Mouse (Mus musculus): ENCODE results near the gene Hspa1a. TPM values are rescaled to one million over a fixed set of nuclear protein-coding genes. Genes with fewer than 3 reads are reported as not detected.

The Hspa1a gene
- polyA plus RNA-seq (2012; rRNA removed): 71.2 and 74.4 TPM in 2 replicates

DNA sequence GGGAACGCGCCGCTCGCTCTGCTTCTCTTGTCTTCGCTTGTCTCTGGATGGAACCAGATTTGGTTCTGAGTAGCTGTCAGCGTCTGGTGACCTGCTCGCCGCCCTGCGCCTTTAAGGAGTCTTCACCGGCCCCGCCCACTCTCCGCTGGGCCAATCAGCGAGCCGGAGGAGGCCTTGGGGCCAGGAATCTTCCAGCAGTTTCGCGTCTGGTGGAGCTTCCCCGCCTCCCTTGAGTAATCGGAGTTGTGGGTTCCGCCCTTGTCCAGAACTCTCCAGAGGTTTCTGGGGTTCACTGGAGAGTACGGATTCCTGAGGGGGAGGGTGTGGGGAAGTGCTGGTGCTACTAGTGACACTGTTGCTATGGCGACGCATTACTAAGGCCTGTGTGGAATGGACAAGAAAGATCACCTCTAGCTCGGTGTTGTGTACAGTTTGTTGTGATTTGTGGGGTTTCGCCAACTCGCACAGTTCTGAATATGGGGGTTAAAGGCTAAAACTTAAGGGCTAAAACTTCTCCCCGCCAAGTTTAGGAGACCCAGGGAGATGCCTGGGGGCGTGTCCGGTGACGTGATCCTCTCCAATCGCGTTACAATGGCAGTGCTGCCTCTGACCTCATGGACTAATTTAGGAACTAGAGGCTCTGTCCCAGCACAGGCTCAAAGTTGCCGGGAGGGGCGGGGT is at the start of gene Hspa1a, which contains the start of gene Hspa1l:
Gene Hspa1a, minus strand, starts transcription at position 88 of the 681 bp plus-strand sequence.
Gene Hspa1l, plus strand, starts transcription at position 635 of the 681 bp plus-strand sequence.

DNA sequence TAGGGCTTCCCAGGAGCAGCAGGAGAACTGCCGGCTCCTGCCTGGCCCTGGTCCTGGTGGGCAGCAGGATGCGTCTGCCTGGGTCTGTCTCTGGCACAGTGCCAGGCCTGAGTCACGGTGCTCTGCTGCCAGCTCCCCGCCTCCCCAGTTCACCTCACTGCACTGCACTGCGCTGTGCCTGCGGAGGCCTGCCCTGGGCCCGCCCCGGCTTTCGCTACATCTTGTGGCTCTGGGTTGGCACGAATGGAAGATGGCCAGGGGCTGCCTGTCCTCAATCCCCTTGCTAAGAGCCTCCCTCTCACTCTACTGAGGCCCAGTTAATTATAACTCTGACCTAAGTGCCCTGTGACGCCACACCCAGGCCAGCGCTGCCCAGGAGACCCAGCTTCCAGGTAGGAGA is 44.4 kb upstream of the Hspa1a start, which contains the start of gene Vwa7:
Gene Vwa7, plus strand, starts transcription at position 204 of the 400 bp plus-strand sequence.

DNA sequence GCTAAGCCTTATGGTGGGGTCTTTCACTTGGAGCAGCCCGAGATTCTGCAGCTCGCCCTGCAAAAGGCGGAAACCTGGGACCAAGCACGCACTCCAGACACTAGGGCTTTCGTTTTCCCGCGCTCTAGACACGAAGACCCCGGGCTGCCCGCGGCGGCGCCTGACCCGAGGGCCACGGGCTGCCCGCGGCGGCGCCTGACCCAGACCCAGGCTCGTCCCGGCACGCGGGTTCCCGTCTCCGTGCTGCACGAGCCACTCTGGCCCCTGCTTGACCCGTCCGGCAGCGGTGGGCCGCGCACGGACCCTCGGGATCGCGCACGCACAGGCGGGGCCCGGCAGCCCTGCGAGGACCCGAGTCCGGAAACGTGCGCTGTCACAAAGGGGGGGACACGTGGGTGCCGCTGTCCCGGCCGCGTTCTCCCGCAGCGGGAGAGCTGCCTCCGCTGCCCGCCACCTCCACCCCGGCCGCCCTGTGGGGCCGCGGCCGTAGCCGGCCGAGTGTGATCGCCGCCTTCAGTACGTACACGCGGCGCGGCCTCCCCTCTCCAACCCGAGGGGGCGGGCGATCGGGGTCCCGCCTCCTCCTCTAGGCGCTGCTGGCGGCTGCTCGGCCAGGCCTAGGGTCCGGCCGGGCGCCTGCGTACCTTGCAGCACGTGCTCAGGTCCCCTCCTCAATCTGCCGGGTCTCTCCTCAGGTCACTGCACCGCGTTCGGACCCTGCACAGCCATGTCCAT is 28.9 kb upstream of the Hspa1a start, which contains the start of gene Vars:
Gene Vars, plus strand, starts transcription at position 271 of the 735 bp plus-strand sequence.

DNA sequence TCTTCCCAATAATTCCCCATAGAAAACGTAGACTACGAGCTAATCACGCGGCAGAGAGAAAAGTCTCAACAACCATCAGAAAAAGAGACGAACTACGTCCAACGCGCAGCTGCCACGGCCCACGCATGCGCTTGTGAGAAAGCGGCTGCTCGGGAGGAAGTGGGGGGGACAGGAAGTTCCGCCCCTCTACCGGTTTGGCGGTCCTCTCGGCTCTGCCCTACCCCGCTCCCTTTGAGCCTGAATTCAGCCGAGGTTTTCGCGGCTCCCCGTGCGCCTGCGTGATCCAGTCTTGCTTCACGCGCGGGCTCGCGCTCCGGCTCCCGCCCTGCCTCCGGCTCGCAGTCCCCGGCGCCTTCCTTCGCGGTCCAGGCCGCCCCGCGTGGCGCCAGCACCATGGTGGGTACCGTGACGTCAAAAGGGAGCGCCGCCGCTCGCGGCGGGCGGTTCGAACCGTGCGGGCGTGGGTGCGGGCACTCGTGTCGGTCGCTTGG is 9.8 kb upstream of the Hspa1a start, which contains the start of gene Lsm2:
Gene Lsm2, plus strand, starts transcription at position 173 of the 491 bp plus-strand sequence.

DNA sequence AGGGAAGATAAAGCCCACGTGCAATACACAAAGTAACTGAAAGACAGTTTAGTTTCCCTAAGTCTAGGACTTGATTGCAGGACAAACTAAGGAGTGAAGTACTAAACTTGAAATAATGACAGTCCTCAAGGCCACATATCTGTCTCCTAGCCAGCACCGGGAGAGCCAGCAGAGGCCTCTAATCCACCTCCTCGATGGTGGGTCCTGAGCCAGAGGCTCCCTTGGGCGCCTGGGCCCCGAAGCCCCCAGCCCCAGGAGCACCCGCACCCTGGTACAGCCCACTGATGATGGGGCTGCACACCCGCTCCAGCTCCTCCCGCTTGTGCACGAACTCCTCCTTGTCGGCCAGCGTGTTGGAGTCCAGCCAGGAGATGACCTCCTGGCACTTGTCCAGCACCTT is 2.1 kb downstream of the Hspa1a start, which contains the start of gene Gm20481:
Gene Gm20481, plus strand, starts transcription at position 91 of the 400 bp plus-strand sequence.

DNA sequence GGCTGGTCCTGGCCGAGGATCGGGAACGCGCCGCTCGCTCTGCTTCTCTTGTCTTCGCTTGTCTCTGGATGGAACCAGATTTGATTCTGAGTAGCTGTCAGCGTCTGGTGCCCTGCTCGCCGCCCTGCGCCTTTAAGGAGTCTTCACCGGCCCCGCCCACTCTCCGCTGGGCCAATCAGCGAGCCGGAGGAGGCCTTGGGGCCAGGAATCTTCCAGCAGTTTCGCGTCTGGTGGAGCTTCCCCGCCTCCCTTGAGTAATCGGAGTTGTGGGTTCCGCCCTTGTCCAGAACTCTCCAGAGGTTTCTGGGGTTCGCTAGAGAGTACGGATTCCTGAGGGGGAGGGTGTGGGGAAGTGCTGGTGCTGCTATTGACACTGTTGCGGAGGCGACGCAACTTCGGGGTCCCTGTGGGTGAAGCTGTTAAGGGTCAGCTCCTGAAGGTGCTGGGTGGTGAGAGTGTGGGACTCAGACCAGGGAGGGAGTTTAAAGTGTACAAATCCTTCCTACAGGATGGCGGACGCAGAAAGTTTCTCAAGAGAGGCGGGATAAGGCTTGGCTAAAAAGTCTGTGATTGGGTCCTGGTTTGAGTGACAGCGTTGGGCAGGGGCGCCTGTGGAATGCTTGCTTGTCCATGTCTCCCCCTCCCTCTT is 12.7 kb downstream of the Hspa1a start, which contains the start of gene Hspa1b:
Gene Hspa1b, minus strand, starts transcription at position 109 of the 649 bp plus-strand sequence.

DNA sequence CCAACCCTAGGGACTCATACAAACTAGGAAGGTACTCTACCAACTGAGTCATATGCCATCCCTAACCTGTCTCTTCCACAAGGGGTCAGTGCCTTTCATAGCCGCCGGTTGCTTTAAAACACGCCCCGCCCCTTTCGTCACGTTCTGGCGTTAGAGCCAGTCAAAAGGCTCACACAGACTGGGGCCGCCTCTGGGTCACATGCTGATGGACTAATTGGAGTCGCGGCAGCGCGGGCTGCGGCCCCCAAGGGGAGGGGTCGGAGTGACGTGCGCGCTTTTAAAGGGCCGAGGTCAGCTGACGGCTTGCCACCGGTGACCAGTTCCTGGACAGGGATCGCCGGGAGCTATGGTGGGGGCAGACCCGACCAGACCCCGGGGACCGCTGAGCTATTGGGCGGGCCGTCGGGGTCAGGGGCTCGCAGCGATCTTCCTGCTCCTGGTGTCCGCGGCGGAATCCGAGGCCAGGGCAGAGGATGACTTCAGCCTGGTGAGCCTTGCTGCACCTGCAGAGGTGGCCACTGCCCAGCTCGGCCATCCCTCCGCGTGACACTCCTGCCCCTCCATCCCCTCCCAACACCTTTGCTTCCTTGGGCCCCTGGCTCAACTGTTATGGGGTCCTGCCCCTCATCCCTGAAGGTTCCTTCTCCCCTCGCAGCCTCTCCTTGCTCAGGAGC is 40.8 kb downstream of the Hspa1a start, which contains the start of gene Neu1:
Gene Neu1, plus strand, starts transcription at position 193 of the 674 bp plus-strand sequence.

Other genes starting within 250 kb of the Hspa1a start
- gene C4b, start 228.3 kb downstream of the Hspa1a start, polyA plus RNA-seq (2012; rRNA removed): 35.2 and 35.5 TPM in 2 replicates
- 1.5 and 2.7 TPM in 2 replicates for gene Cyp21a1, start 167.6 kb downstream of the Hspa1a start, polyA plus RNA-seq (2012; rRNA removed)
- gene Stk19, start 135.2 kb downstream of the Hspa1a start, polyA plus RNA-seq (2012; rRNA removed): 56.5 and 60.0 TPM in 2 replicates
- gene Dxo, start 135.1 kb downstream of the Hspa1a start, polyA plus RNA-seq (2012; rRNA removed): 45.2 and 55.1 TPM in 2 replicates
- 114 and 120 TPM in 2 replicates for gene Skiv2l, start 121.9 kb downstream of the Hspa1a start, polyA plus RNA-seq (2012; rRNA removed)
- gene Nelfe, start 121.8 kb downstream of the Hspa1a start, polyA plus RNA-seq (2012; rRNA removed): 24.5 and 28.4 TPM in 2 replicates
- gene Cfb, start 109.6 kb downstream of the Hspa1a start, polyA plus RNA-seq (2012; rRNA removed): 16.7 and 26.4 TPM in 2 replicates
- gene Zbtb12, start 92.7 kb downstream of the Hspa1a start, polyA plus RNA-seq (2012; rRNA removed): 31.4 and 37.2 TPM in 2 replicates
- 0.06 TPM in 1 of 2 replicates, not detected in the other for gene Gm20547, start 90.1 kb downstream of the Hspa1a start, polyA plus RNA-seq (2012; rRNA removed)
- gene C2, start 73.9 kb downstream of the Hspa1a start, polyA plus RNA-seq (2012; rRNA removed): 44.6 and 48.4 TPM in 2 replicates
- 397 and 463 TPM in 2 replicates for gene Ehmt2, start 73.7 kb downstream of the Hspa1a start, polyA plus RNA-seq (2012; rRNA removed)
- gene Slc44a4, start 57.7 kb downstream of the Hspa1a start, polyA plus RNA-seq (2012; rRNA removed): 10.4 and 10.5 TPM in 2 replicates
- 41.7 and 43.1 TPM in 2 replicates for gene Neu1, start 40.9 kb downstream of the Hspa1a start, polyA plus RNA-seq (2012; rRNA removed)
- gene Hspa1b, start 12.9 kb downstream of the Hspa1a start, polyA plus RNA-seq (2012; rRNA removed): 132 and 153 TPM in 2 replicates
- 1.1 TPM in 1 of 2 replicates, not detected in the other for gene Gm20481, start 2.2 kb downstream of the Hspa1a start, polyA plus RNA-seq (2012; rRNA removed)
- 0.28 and 0.47 TPM in 2 replicates for gene Hspa1l, start 547 bp upstream of the Hspa1a start, polyA plus RNA-seq (2012; rRNA removed)
- 107 and 128 TPM in 2 replicates for gene Lsm2, start 9.7 kb upstream of the Hspa1a start, polyA plus RNA-seq (2012; rRNA removed)
- 349 and 387 TPM in 2 replicates for gene Vars, start 28.8 kb upstream of the Hspa1a start, polyA plus RNA-seq (2012; rRNA removed)
- gene Vwa7, start 44.4 kb upstream of the Hspa1a start, polyA plus RNA-seq (2012; rRNA removed): 1.6 and 1.7 TPM in 2 replicates
- gene Sapcd1, start 55.9 kb upstream of the Hspa1a start, polyA plus RNA-seq (2012; rRNA removed): 2.2 and 3.1 TPM in 2 replicates
- 2.8 and 3.2 TPM in 2 replicates for gene Msh5, start 74.6 kb upstream of the Hspa1a start, polyA plus RNA-seq (2012; rRNA removed)
- 134 and 150 TPM in 2 replicates for gene Clic1, start 77.8 kb upstream of the Hspa1a start, polyA plus RNA-seq (2012; rRNA removed)
- 113 and 116 TPM in 2 replicates for gene Ddah2, start 86.9 kb upstream of the Hspa1a start, polyA plus RNA-seq (2012; rRNA removed)
- gene Ly6g6c, start 93.2 kb upstream of the Hspa1a start, polyA plus RNA-seq (2012; rRNA removed): not detected in 2 replicates
- 0.25 and 0.36 TPM in 2 replicates for gene Mpig6b, start 94.0 kb upstream of the Hspa1a start, polyA plus RNA-seq (2012; rRNA removed)
- gene Ly6g6e, start 104.7 kb upstream of the Hspa1a start, polyA plus RNA-seq (2012; rRNA removed): 13.7 and 17.0 TPM in 2 replicates
- gene Ly6g6d, start 105.9 kb upstream of the Hspa1a start, polyA plus RNA-seq (2012; rRNA removed): 7.4 and 8.5 TPM in 2 replicates
- gene Ly6g6f, start 113.5 kb upstream of the Hspa1a start, polyA plus RNA-seq (2012; rRNA removed): not detected in 2 replicates
- 223 and 260 TPM in 2 replicates for gene Abhd16a, start 117.1 kb upstream of the Hspa1a start, polyA plus RNA-seq (2012; rRNA removed)
- not detected in 2 replicates for gene Ly6g5c, start 136.1 kb upstream of the Hspa1a start, polyA plus RNA-seq (2012; rRNA removed)
- gene Ly6g5b, start 143.3 kb upstream of the Hspa1a start, polyA plus RNA-seq (2012; rRNA removed): 1.5 and 2.3 TPM in 2 replicates
- gene Gpank1, start 149.3 kb upstream of the Hspa1a start, polyA plus RNA-seq (2012; rRNA removed): 17.4 and 20.2 TPM in 2 replicates
- 246 and 449 TPM in 2 replicates for gene Csnk2b, start 149.9 kb upstream of the Hspa1a start, polyA plus RNA-seq (2012; rRNA removed)
- 7.9 and 13.4 TPM in 2 replicates for gene D17H6S53E, start 154.2 kb upstream of the Hspa1a start, polyA plus RNA-seq (2012; rRNA removed)
- gene Apom, start 159.9 kb upstream of the Hspa1a start, polyA plus RNA-seq (2012; rRNA removed): 0.16 and 0.37 TPM in 2 replicates
- gene Bag6, start 163.0 kb upstream of the Hspa1a start, polyA plus RNA-seq (2012; rRNA removed): 379 and 401 TPM in 2 replicates
- 592 and 637 TPM in 2 replicates for gene Prrc2a, start 192.7 kb upstream of the Hspa1a start, polyA plus RNA-seq (2012; rRNA removed)
- 1.4 and 1.9 TPM in 2 replicates for gene Aif1, start 203.9 kb upstream of the Hspa1a start, polyA plus RNA-seq (2012; rRNA removed)
- 15.6 and 19.9 TPM in 2 replicates for gene Lst1, start 216.3 kb upstream of the Hspa1a start, polyA plus RNA-seq (2012; rRNA removed)
- gene Ltb, start 222.3 kb upstream of the Hspa1a start, polyA plus RNA-seq (2012; rRNA removed): 4.6 and 6.7 TPM in 2 replicates
- 0.62 and 0.77 TPM in 2 replicates for gene Tnf, start 229.9 kb upstream of the Hspa1a start, polyA plus RNA-seq (2012; rRNA removed)
- 0.16 and 0.36 TPM in 2 replicates for gene Lta, start 233.2 kb upstream of the Hspa1a start, polyA plus RNA-seq (2012; rRNA removed)
- not detected in 2 replicates for gene Gm16181, start 248.7 kb upstream of the Hspa1a start, polyA plus RNA-seq (2012; rRNA removed)